Mouse (Mus musculus) liver, embryonic 15.5 days (tissue): ENCODE results near the gene Rnase4. TPM values are rescaled to one million over a fixed set of nuclear protein-coding genes. Genes with fewer than 3 reads are reported as not detected.

Source experiments
- ATAC-seq: fragments of 200-750 bp; cut with Nextera tagmentation; 2 replicates; pipeline ENCODE4 v1.8.0; 2017; ENCODE audit warnings: moderate number of reproducible peaks, mild to moderate bottlenecking, moderate library complexity; ENCODE audit not compliant: insufficient read depth
- H3K27ac ChIP-seq: fragments of 300-500 bp; sonication (generic); replicated peaks from 2 replicates; pipeline ENCODE4 v1.5.1; 2015; ENCODE audit warnings: mild to moderate bottlenecking, inconsistent platforms
- H3K27me3 ChIP-seq: fragments of 300-500 bp; sonication (generic); 2 replicates; pipeline ENCODE4 v1.6.1; 2015; ENCODE audit warnings: mild to moderate bottlenecking, inconsistent platforms
- H3K36me3 ChIP-seq: fragments of 300-500 bp; sonication (generic); replicated peaks from 2 replicates; pipeline ENCODE4 v1.6.1; 2015; ENCODE audit warnings: moderate library complexity, mild to moderate bottlenecking, inconsistent platforms
- H3K4me1 ChIP-seq: fragments of 300-500 bp; sonication (generic); replicated peaks from 2 replicates; pipeline ENCODE4 v1.6.1; 2015; ENCODE audit warnings: inconsistent platforms
- H3K4me2 ChIP-seq: fragments of 300-500 bp; sonication (generic); 2 replicates; pipeline ENCODE4 v1.6.1; 2015; ENCODE audit warnings: moderate library complexity, mild to moderate bottlenecking, inconsistent platforms
- H3K4me3 ChIP-seq: fragments of 300-500 bp; sonication (generic); replicated peaks from 2 replicates; pipeline ENCODE4 v1.5.1; 2015; ENCODE audit warnings: mild to moderate bottlenecking, inconsistent platforms
- H3K9ac ChIP-seq: fragments of 300-500 bp; sonication (generic); 2 replicates; pipeline ENCODE4 v1.6.1; 2015; ENCODE audit warnings: moderate library complexity, mild to moderate bottlenecking, inconsistent platforms
- H3K9me3 ChIP-seq: fragments of 300-500 bp; sonication (generic); replicated peaks from 2 replicates; pipeline ENCODE4 v1.6.1; 2016; ENCODE audit warnings: inconsistent platforms
- WGBS: fragments of 180-500 bp; shearing (Covaris S2); methylation state at CpG from one replicate; pipeline ENCODE4 v1.1.7; 2015; ENCODE audit warnings: mixed read lengths; ENCODE audit not compliant: insufficient replicate concordance; 5-methylcytosine and 5-hydroxymethylcytosine counted together
- polyA plus RNA-seq: library from polyadenylated mRNA; unstranded; fragments of >200 nt; fragmentation: Nextera tagmentation; extraction: Ambion mirVana; gene quantifications from 2 replicates; pipeline ENCODE4 v1.2.1, GENCODE M21; 2015

The Rnase4 gene
- polyA plus RNA-seq, 1 experiment from 2014 or later = 23.0 TPM

DNA sequence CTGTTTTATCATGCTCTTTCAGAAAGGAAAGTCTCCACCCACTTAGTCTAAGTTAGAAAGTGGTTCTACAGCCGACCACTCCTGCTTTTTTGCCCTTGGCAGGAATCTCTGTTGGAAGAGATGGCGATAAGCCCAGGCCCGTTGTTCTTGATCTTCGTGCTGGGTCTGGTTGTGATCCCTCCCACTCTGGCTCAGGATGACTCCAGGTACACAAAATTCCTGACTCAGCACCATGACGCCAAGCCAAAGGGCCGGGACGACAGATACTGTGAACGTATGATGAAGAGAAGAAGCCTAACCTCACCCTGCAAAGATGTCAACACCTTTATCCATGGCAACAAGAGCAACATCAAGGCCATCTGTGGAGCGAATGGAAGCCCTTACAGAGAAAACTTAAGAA lies 10.4 kb downstream of the Rnase4 start:
- H3K9me3 ChIP-seq = no peaks in the 10 kb centered on the region
- no peak for ATAC-seq
- no peak overlapping the region for H3K4me3 ChIP-seq
- H3K4me1 ChIP-seq = peaks cover 18% of the 10 kb centered on the region
- H3K9ac ChIP-seq = no peak overlapping the region
- H3K36me3 ChIP-seq = no peaks in the 10 kb centered on the region
- H3K27me3 ChIP-seq = no peaks in the 10 kb centered on the region
- H3K4me2 ChIP-seq = no peak overlapping the region
- H3K27ac ChIP-seq = no peak overlapping the region
- WGBS = 64% methylated on average over 9 of the region's 9 CpGs

DNA sequence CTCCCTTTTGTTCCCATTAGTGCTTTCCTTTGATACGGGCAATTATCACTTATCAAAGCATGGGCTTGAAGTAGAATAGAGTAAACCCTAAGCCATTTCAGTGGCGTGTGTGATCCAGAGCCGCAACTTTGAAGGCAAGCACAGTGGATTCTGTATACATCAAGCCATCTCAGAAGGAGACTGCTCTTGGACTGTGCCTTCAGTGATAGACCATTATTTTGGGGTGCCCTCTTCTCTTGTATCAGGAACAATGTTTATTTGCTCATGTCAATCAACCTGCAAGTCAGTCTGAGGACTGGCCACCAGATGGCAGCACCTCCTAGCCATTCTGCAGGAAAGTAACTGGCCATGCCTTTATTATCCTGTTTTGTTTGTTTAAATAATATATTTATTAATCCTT lies 12.3 kb downstream of the Rnase4 start:
- WGBS = 70% methylated on average over 3 of the region's 3 CpGs
- H3K4me2 ChIP-seq = no peak overlapping the region
- H3K36me3 ChIP-seq = no peaks in the 10 kb centered on the region
- H3K9me3 ChIP-seq = no peaks in the 10 kb centered on the region
- no peak overlapping the region for H3K27ac ChIP-seq
- H3K27me3 ChIP-seq = no peaks in the 10 kb centered on the region
- ATAC-seq = no peak; the same call in 1 of the 2 replicates
- H3K4me1 ChIP-seq = peaks cover 24% of the 10 kb centered on the region
- H3K9ac ChIP-seq = no peak overlapping the region
- no peak overlapping the region for H3K4me3 ChIP-seq

DNA sequence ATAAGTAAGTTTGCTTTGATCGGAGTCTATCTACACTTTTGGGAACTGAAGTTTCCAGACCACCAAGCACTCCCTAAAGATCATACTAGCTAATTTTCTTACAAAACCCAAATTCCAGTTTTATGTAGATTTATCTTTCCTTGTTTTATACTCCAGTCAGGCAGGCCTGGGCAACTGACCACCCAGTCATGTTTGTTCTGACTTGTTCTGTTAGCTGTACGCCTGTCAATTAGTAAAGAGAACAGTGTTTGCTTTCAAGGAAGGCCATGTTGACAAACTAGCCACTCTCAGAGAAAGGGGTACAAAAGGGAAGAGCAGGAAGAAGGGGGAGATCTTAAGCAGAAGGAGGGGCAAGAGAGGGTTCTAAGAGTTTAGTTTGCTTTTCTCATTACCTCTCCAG lies 13.5 kb downstream of the Rnase4 start:
- WGBS = 69% methylated on average over 2 of the region's 2 CpGs
- no peak overlapping the region for H3K4me3 ChIP-seq
- H3K36me3 ChIP-seq = no peaks in the 10 kb centered on the region
- ATAC-seq = no peak
- H3K4me2 ChIP-seq = no peak overlapping the region
- no peak overlapping the region for H3K9ac ChIP-seq
- H3K9me3 ChIP-seq = no peaks in the 10 kb centered on the region
- no peaks in the 10 kb centered on the region for H3K27me3 ChIP-seq
- no peak overlapping the region for H3K27ac ChIP-seq
- H3K4me1 ChIP-seq = peaks cover 21% of the 10 kb centered on the region

- Histone ChIP-seq H3K4me3 (no peak overlapping the region), H3K27me3 (no peaks in the 10 kb centered on the region), H3K9ac (no peak overlapping the region), H3K4me2 (no peak overlapping the region), H3K9me3 (no peaks in the 10 kb centered on the region), H3K36me3 (no peaks in the 10 kb centered on the region), H3K27ac (no peak overlapping the region), H3K4me1 (peaks cover 21% of the 10 kb centered on the region)
- ATAC-seq = no peak
Observed at GRCm38 (mm10) chr14:51106449-51106967, 15.6 kb downstream of the Rnase4 start.

DNA sequence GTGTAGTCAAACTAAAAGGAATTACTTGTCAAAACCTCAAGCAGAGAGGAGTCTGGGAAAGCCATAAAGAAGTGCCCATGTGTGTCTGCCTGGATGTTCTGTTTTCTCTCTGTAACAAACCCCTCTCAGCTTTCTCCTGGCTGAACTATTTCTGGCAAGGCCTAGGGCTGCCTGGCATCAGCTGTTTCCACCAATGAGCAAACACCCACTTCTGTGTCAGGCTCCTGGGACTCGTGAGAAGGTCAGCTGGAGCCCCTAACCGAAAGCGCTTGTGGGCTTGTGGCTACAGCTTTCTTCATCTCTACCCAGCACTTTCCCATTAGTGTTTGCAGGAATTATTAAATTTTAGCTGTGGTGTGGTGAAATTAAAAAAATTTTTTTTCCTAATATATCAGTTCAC lies 21.1 kb downstream of the Rnase4 start:
- H3K9me3 ChIP-seq = no peaks in the 10 kb centered on the region
- no peak for ATAC-seq
- H3K4me2 ChIP-seq = no peak overlapping the region
- no peak overlapping the region for H3K4me3 ChIP-seq
- H3K27me3 ChIP-seq = no peaks in the 10 kb centered on the region
- H3K9ac ChIP-seq = no peak overlapping the region
- peaks cover 6% of the 10 kb centered on the region; the same call in 1 of the 2 replicates for H3K4me1 ChIP-seq
- no peaks in the 10 kb centered on the region for H3K36me3 ChIP-seq
- no peak overlapping the region for H3K27ac ChIP-seq
- WGBS = 56% methylated on average over 3 of the region's 3 CpGs

GRCm38 (mm10) chr14:51113476-51113875 lies 22.6 kb downstream of the Rnase4 start:
- Histone ChIP-seq H3K9me3 (no peaks in the 10 kb centered on the region), H3K4me3 (no peak overlapping the region), H3K4me1 (peaks cover 6% of the 10 kb centered on the region; the same call in 1 of the 2 replicates), H3K27me3 (no peaks in the 10 kb centered on the region), H3K27ac (no peak overlapping the region), H3K9ac (no peak overlapping the region), H3K36me3 (no peaks in the 10 kb centered on the region), H3K4me2 (no peak overlapping the region)
- 46% methylated on average over 9 of the region's 9 CpGs for WGBS
- ATAC-seq = no peak

DNA sequence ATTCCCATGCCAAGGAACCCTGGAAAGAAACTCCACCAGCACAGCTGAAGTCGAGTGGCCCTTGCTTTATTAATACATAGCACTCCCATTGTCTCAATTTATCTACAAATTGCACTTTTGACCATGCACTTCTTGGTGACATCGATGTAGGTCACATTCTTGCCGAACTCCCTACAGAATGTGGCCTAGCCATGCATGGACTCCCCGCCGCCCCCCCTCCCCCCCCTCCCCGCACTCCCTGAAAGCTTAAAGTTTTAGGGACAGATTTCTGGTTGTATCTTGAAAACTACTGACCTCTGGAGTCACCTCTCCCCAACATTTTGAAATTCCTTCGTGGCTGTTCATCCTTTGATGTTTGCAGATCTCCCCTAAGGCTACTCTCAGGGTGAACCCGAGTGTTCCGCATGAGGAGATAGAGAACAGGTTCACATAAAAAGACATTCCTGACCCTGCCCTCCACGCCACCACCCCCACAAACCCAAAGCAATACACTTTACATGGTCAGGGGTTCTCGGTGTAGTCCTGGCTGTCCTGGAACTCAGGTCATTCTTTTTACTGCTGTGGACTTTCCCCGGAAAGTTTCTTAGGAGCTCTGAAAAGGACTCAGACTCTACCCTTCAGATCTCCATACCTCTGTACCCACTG lies 23.2 kb downstream of the Rnase4 start, which contains the start of gene Eddm3b:
Eddm3b (plus strand) TSS at position 511 of the 645 bp plus-strand sequence.
- WGBS = 64% methylated on average over 12 of the region's 12 CpGs
- Histone ChIP-seq H3K4me3 (no peak within 1 kb of the TSS), H3K9ac (no peak within 1 kb of the TSS), H3K27ac (no peak within 1 kb of the TSS), H3K4me2 (no peak within 1 kb of the TSS), H3K36me3 (no peaks in the 10 kb centered on the region), H3K9me3 (no peaks in the 10 kb centered on the region), H3K27me3 (no peaks in the 10 kb centered on the region), H3K4me1 (peaks cover 6% of the 10 kb centered on the region; the same call in 1 of the 2 replicates)
- ATAC-seq = no peak

DNA sequence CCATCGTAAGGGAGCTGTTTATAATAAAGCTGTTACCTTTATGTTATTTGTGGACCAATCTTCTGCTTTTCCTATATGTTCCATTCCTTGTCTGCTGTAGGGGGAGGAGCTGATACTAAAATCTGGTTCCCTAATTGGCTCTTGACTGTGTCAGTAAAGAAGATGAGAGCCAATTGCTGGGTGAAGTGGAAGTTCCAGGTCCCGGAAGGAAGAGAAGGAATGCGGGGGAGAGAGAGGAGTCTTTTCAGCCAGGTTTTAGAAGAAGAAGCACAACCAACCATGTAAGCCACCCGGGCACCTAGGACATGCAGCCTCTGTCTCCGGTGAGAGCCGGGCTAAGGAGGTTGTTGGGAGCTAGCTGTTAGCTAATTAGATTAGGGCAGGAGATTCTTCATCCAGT lies 34.8 kb downstream of the Rnase4 start:
- 83% methylated on average over 6 of the region's 6 CpGs for WGBS
- Histone ChIP-seq H3K9ac (no peak overlapping the region), H3K27ac (peak overlapping the region; percentile 49; the same call in 1 of the 2 replicates), H3K4me1 (peaks cover 62% of the 10 kb centered on the region), H3K36me3 (no peaks in the 10 kb centered on the region), H3K4me2 (no peak overlapping the region), H3K9me3 (no peaks in the 10 kb centered on the region), H3K27me3 (no peaks in the 10 kb centered on the region), H3K4me3 (no peak overlapping the region)
- no peak for ATAC-seq

GRCm38 (mm10) chr14:51127648-51128258 lies 36.9 kb downstream of the Rnase4 start:
- Histone ChIP-seq H3K4me2 (peak overlapping the region; percentile 74), H3K27me3 (no peaks in the 10 kb centered on the region), H3K4me3 (peak overlapping the region; percentile 15; the same call in 1 of the 2 replicates), H3K9ac (peak overlapping the region; percentile 36; the same call in 1 of the 2 replicates), H3K27ac (peak overlapping the region; percentile 95), H3K9me3 (no peaks in the 10 kb centered on the region), H3K36me3 (no peaks in the 10 kb centered on the region), H3K4me1 (peaks cover 78% of the 10 kb centered on the region)
- WGBS = 15% methylated on average over 2 of the region's 2 CpGs
- ATAC-seq = peak; percentile 83

DNA sequence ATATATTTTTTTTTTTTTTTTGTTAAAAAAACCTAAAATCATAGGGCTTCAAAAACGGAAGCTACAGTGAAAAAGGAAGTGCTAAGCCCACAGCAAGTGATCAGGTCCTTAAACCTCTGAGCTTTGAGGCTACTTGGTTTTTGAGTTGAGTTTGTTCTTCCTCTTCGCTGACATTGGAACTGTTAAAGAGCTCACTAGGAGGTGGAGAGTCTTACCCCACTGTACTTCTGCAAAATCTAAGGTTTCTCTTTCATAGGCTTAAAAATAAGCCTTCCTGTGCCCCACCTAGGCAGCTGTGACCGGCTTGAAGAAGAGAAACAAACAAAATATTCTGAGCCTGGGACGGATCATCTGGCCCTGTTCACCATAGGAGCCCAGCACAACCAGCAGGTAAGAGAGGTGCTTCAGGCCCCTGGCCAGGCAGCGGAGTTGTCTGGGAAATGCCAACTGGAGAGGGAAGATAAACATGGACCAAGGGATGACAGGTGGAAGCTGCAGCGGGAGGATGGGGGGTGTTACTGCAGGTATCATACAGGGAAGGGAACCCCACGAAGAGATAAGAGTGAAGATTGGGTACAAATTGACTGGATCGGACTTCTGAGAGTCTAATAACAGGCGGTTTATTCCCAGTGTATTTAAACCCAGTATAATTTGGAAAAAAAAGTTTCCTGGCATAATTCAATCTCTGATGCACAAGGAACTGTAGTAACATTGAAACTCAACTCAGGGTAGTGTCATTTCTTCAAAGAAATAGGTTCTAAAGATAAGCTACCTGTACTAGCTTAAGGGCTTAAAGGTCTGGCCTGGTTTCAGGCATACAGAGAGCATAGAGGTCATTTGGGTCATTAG lies 38.1 kb downstream of the Rnase4 start:
- ATAC-seq = peak; percentile 14; the same call in 1 of the 2 replicates
- no peaks in the 10 kb centered on the region for H3K27me3 ChIP-seq
- peak overlapping the region; percentile 95 for H3K27ac ChIP-seq
- H3K4me3 ChIP-seq = peak overlapping the region; percentile 47
- 19% methylated on average over 9 of the region's 9 CpGs for WGBS
- H3K4me1 ChIP-seq = peaks cover 78% of the 10 kb centered on the region
- H3K9me3 ChIP-seq = no peaks in the 10 kb centered on the region
- H3K4me2 ChIP-seq = peak overlapping the region; percentile 74
- no peaks in the 10 kb centered on the region for H3K36me3 ChIP-seq
- peak overlapping the region; percentile 54 for H3K9ac ChIP-seq

- no peaks in the 10 kb centered on the region for H3K36me3 ChIP-seq
- H3K9ac ChIP-seq = peak overlapping the region; percentile 54
- WGBS = 15% methylated on average over 4 of the region's 4 CpGs
- peak overlapping the region; percentile 95 for H3K27ac ChIP-seq
- H3K4me1 ChIP-seq = peaks cover 76% of the 10 kb centered on the region
- peak overlapping the region; percentile 74 for H3K4me2 ChIP-seq
- no peaks in the 10 kb centered on the region for H3K27me3 ChIP-seq
- H3K9me3 ChIP-seq = no peaks in the 10 kb centered on the region
- H3K4me3 ChIP-seq = peak overlapping the region; percentile 47
- ATAC-seq = 0 out of 2 replicates have a peak, but pooled peaks have one; percentile 12
Observed at GRCm38 (mm10) chr14:51129624-51129975, 38.7 kb downstream of the Rnase4 start.
